Mouse (Mus musculus): Measurements from ENCODE around the gene Tspan9. TPM values are rescaled to one million over a fixed set of nuclear protein-coding genes. Genes with fewer than 3 reads are reported as not detected.

Gene Tspan9
- 0.67 to 5.3 TPM (median 3.0 TPM) in 3 replicates for total RNA-seq (2017)

- peak; percentile 44 for ATAC-seq (replicated peaks; ENCODE audit: insufficient number of reproducible peaks, low FRiP score, low TSS enrichment, poor library complexity, severe bottlenecking)
Measured at GRCm38 (mm10) chr6:128143390-128144020, at the start of gene Tspan9. Tspan9 (minus strand) TSS chr6:128143594.

GRCm38 (mm10) chr6:128183521-128183920 is 40.1 kb upstream of the Tspan9 start:
- no peak for ATAC-seq (replicated peaks; ENCODE audit: insufficient number of reproducible peaks, low FRiP score, low TSS enrichment, poor library complexity, severe bottlenecking)

GRCm38 (mm10) chr6:128181176-128181575 is 37.8 kb upstream of the Tspan9 start:
- ATAC-seq (replicated peaks; ENCODE audit: insufficient number of reproducible peaks, low FRiP score, low TSS enrichment, poor library complexity, severe bottlenecking) = no peak

- no peak for ATAC-seq (replicated peaks; ENCODE audit: insufficient number of reproducible peaks, low FRiP score, low TSS enrichment, poor library complexity, severe bottlenecking)
Measured at GRCm38 (mm10) chr6:128179651-128180050, 36.3 kb upstream of the Tspan9 start.

GRCm38 (mm10) chr6:128179247-128179646 is 35.9 kb upstream of the Tspan9 start:
- ATAC-seq (replicated peaks; ENCODE audit: insufficient number of reproducible peaks, low FRiP score, low TSS enrichment, poor library complexity, severe bottlenecking) = no peak

GRCm38 (mm10) chr6:128178681-128179080 is 35.3 kb upstream of the Tspan9 start:
- ATAC-seq (replicated peaks; ENCODE audit: insufficient number of reproducible peaks, low FRiP score, low TSS enrichment, poor library complexity, severe bottlenecking) = no peak

- no peak for ATAC-seq (replicated peaks; ENCODE audit: insufficient number of reproducible peaks, low FRiP score, low TSS enrichment, poor library complexity, severe bottlenecking)
Measured at GRCm38 (mm10) chr6:128168785-128169679, 25.6 kb upstream of the Tspan9 start.

- ATAC-seq (replicated peaks; ENCODE audit: insufficient number of reproducible peaks, low FRiP score, low TSS enrichment, poor library complexity, severe bottlenecking) = no peak
Measured at GRCm38 (mm10) chr6:128165564-128165963, 22.2 kb upstream of the Tspan9 start.

- ATAC-seq (replicated peaks; ENCODE audit: insufficient number of reproducible peaks, low FRiP score, low TSS enrichment, poor library complexity, severe bottlenecking) = no peak
Measured at GRCm38 (mm10) chr6:128164632-128165031, 21.2 kb upstream of the Tspan9 start.

- ATAC-seq (replicated peaks; ENCODE audit: insufficient number of reproducible peaks, low FRiP score, low TSS enrichment, poor library complexity, severe bottlenecking) = no peak
Measured at GRCm38 (mm10) chr6:128159092-128159491, 15.7 kb upstream of the Tspan9 start.

GRCm38 (mm10) chr6:128158031-128158430 is 14.6 kb upstream of the Tspan9 start:
- ATAC-seq (replicated peaks; ENCODE audit: insufficient number of reproducible peaks, low FRiP score, low TSS enrichment, poor library complexity, severe bottlenecking) = no peak

GRCm38 (mm10) chr6:128156476-128156875 is 13.1 kb upstream of the Tspan9 start:
- ATAC-seq (replicated peaks; ENCODE audit: insufficient number of reproducible peaks, low FRiP score, low TSS enrichment, poor library complexity, severe bottlenecking) = no peak

- ATAC-seq (replicated peaks; ENCODE audit: insufficient number of reproducible peaks, low FRiP score, low TSS enrichment, poor library complexity, severe bottlenecking) = no peak
Measured at GRCm38 (mm10) chr6:128155935-128156334, 12.5 kb upstream of the Tspan9 start.

- ATAC-seq (replicated peaks; ENCODE audit: insufficient number of reproducible peaks, low FRiP score, low TSS enrichment, poor library complexity, severe bottlenecking) = no peak
Measured at GRCm38 (mm10) chr6:128145765-128146164, 2.4 kb upstream of the Tspan9 start.

- ATAC-seq (replicated peaks; ENCODE audit: insufficient number of reproducible peaks, low FRiP score, low TSS enrichment, poor library complexity, severe bottlenecking) = no peak
Measured at GRCm38 (mm10) chr6:128142369-128143278, 770 bp downstream of the Tspan9 start.

- ATAC-seq (replicated peaks; ENCODE audit: insufficient number of reproducible peaks, low FRiP score, low TSS enrichment, poor library complexity, severe bottlenecking) = no peak
Measured at GRCm38 (mm10) chr6:128140724-128141123, 2.7 kb downstream of the Tspan9 start.

GRCm38 (mm10) chr6:128137855-128138254 is 5.5 kb downstream of the Tspan9 start:
- ATAC-seq (replicated peaks; ENCODE audit: insufficient number of reproducible peaks, low FRiP score, low TSS enrichment, poor library complexity, severe bottlenecking) = no peak

GRCm38 (mm10) chr6:128136654-128137053 is 6.7 kb downstream of the Tspan9 start:
- no peak for ATAC-seq (replicated peaks; ENCODE audit: insufficient number of reproducible peaks, low FRiP score, low TSS enrichment, poor library complexity, severe bottlenecking)

GRCm38 (mm10) chr6:128135459-128135858 is 7.9 kb downstream of the Tspan9 start:
- no peak for ATAC-seq (replicated peaks; ENCODE audit: insufficient number of reproducible peaks, low FRiP score, low TSS enrichment, poor library complexity, severe bottlenecking)

Measured in monocyte, adult 5-6 weeks (primary cell).